8 mouse cellular contexts compared by ENCODE assay signal in the genomic region with DNA sequence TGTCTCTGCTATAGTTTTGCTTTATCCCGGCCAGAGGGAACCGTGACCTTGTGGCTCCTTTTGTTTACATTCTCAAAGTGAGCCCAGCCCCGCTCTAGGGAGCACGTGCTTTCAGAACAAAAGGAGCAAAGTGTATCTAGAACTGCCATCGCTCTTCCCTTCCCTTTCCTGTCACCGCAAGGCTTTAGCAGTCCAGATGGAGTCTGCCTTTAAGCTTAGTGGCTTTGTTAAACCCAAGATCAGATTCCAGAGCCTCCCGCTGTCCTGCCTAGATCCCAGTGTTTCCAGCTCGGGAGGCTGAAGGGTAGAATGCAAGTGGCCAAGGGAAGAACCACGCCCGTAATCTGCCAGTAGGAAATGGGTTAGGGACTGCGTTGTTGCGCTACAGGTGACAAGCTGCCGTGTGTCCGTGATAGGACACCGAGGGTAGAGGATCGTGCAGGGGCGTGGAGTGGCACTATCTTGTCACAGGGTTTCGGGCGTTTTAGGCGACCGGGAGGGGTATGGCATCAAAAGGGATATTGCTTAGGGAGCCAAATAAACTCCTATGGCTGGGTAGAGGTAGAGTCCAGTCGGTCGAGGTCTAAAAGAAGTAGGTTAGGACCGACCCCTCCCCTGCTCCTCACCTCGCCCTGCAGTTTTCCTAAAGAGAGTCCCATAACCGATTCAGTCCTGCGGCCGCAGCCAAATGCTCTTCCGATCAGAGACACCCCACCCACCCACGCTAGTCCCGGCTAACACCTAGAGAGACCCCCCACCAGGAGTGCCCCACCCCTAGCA. TPM values are rescaled to one million over a fixed set of nuclear protein-coding genes. Genes with fewer than 3 reads are reported as not detected.
DNase-seq lines count a peak whose midpoint lies in the region; ATAC-seq and TF ChIP-seq lines count a peak whose summit lies in the region.

No protein-coding gene starts in this region.

- peak overlapping the region; percentile 98 for H3K9ac ChIP-seq in hindbrain, embryonic 12.5 days

- under 1% methylated on average over 31 of the region's 31 CpGs for WGBS in hindbrain, embryonic 12.5 days
- WGBS in olfactory bulb, adult 2 months, result 2% methylated on average over 31 of the region's 31 CpGs

- no peaks in the 10 kb centered on the region for H3K27me3 ChIP-seq in hindbrain, embryonic 12.5 days

- TF ChIP-seq POLR2A in embryonic fibroblast, embryonic 13.5 days (IDR thresholded peaks at IDR 0.05; ENCODE audit: low read depth, low read length), result 0 out of 2 replicates have a peak, but pooled peaks have one; percentile 19
- no peak for TF ChIP-seq POLR2A in olfactory bulb, adult 2 months (IDR thresholded peaks at IDR 0.05; ENCODE audit: insufficient read depth, low read depth, low read length)

- H3K36me3 ChIP-seq in hindbrain, embryonic 12.5 days, result peaks cover 18% of the 10 kb centered on the region

- H3K4me1 ChIP-seq in embryonic fibroblast, embryonic 13.5 days (ENCODE audit: control insufficient read depth, insufficient read depth, low read length), result no peaks in the 10 kb centered on the region; the same call in 1 of the 2 replicates
- peaks cover 32% of the 10 kb centered on the region for H3K4me1 ChIP-seq in hindbrain, embryonic 12.5 days
- peaks cover 14% of the 10 kb centered on the region for H3K4me1 ChIP-seq in olfactory bulb, adult 2 months (ENCODE audit: control insufficient read depth, insufficient read depth, low read length)

- no peak for TF ChIP-seq CTCF in embryonic fibroblast, embryonic 13.5 days (IDR thresholded peaks at IDR 0.05; ENCODE audit: borderline replicate concordance, insufficient read depth, low read length)
- TF ChIP-seq CTCF in olfactory bulb, adult 2 months (IDR thresholded peaks at IDR 0.05; ENCODE audit: insufficient read depth, low read depth, low read length), result no peak

- no peaks in the 10 kb centered on the region for H3K9me3 ChIP-seq in hindbrain, embryonic 12.5 days (replicated peaks)

- peak overlapping the region; percentile 91 for H3K4me2 ChIP-seq in hindbrain, embryonic 12.5 days (replicated peaks)

- peak; percentile 24 for DNase-seq in A20 (ENCODE audit: low read depth, low spot score)
- DNase-seq in Muller cell, postnatal 12 days (ENCODE audit: inconsistent ontology term), result peak; percentile 26
- DNase-seq in lung, adult 18-20 months, result peak; percentile 77 to 84
- no peak for DNase-seq in right cerebral cortex, postnatal 14 days
- no peak for DNase-seq in layer of hippocampus, adult 8-10 months (ENCODE audit: low spot score in 2 of 2)

- no peak overlapping the region for H3K27ac ChIP-seq in embryonic fibroblast, embryonic 13.5 days (ENCODE audit: insufficient read depth, low read length)
- H3K27ac ChIP-seq in hindbrain, embryonic 12.5 days, result peak overlapping the region; percentile 98
- H3K27ac ChIP-seq in olfactory bulb, adult 2 months (ENCODE audit: insufficient read depth, low read depth, low read length), result peak overlapping the region; percentile 52

- peak; percentile 31 for ATAC-seq in hindbrain, embryonic 12.5 days (ENCODE audit: low FRiP score)

- H3K4me3 ChIP-seq in embryonic fibroblast, embryonic 13.5 days (ENCODE audit: insufficient read depth, low read length), result peak overlapping the region; percentile 38
- H3K4me3 ChIP-seq in hindbrain, embryonic 12.5 days, result peak overlapping the region; percentile 82
- H3K4me3 ChIP-seq in olfactory bulb, adult 2 months (ENCODE audit: insufficient read depth, low read depth, low read length), result peak overlapping the region; percentile 62

RNA-seq across cellular contexts. Expression of a gene that starts 0.5 kb away (rescaled TPM):
- polyA plus RNA-seq in embryonic fibroblast, embryonic 13.5 days (2011; ENCODE audit: insufficient read length, low read depth, missing spikeins), result 142 and 293 TPM in 2 replicates
- polyA plus RNA-seq in hindbrain, embryonic 12.5 days (2016; fragmentation: Nextera tagmentation; extraction: Ambion mirVana), result 4,582 and 4,772 TPM in 2 replicates
- 402 and 593 TPM in 2 replicates for polyA plus RNA-seq in olfactory bulb, adult 2 months (2012; ENCODE audit: insufficient read depth, insufficient read length, low replicate concordance, missing spikeins)
- 100 to 1,000 TPM; 367 to 422 (median 391) TPM for total RNA-seq in layer of hippocampus, adult 8-10 months (2022)

RNA-seq across cellular contexts. Expression of a gene that starts 28.9 kb away (rescaled TPM):
- 6.8 and 9.3 TPM in 2 replicates for polyA plus RNA-seq in embryonic fibroblast, embryonic 13.5 days (2011; ENCODE audit: insufficient read length, low read depth, missing spikeins)
- polyA plus RNA-seq in hindbrain, embryonic 12.5 days (2016; fragmentation: Nextera tagmentation; extraction: Ambion mirVana), result 9.7 and 9.8 TPM in 2 replicates
- polyA plus RNA-seq in olfactory bulb, adult 2 months (2012; ENCODE audit: insufficient read depth, insufficient read length, low replicate concordance, missing spikeins), result not detected in 2 replicates
- 10 to 100 TPM; 55.4 to 75.1 (median 63.4) TPM for total RNA-seq in layer of hippocampus, adult 8-10 months (2022)

RNA-seq across cellular contexts. Expression of a gene that starts 43.2 kb away (rescaled TPM):
- 8.5 and 9.7 TPM in 2 replicates for polyA plus RNA-seq in embryonic fibroblast, embryonic 13.5 days (2011; ENCODE audit: insufficient read length, low read depth, missing spikeins)
- polyA plus RNA-seq in hindbrain, embryonic 12.5 days (2016; fragmentation: Nextera tagmentation; extraction: Ambion mirVana), result 6.3 and 7.6 TPM in 2 replicates
- polyA plus RNA-seq in olfactory bulb, adult 2 months (2012; ENCODE audit: insufficient read depth, insufficient read length, low replicate concordance, missing spikeins), result not detected in 2 replicates
- under 1 TPM in 3 of 4 experiments, not detected in 1; 0.25 to 0.85 (median 0.33) TPM for total RNA-seq in layer of hippocampus, adult 8-10 months (2022)

Comparison
In these comparisons a context has a peak if more than half of its experiments do, and no peak if none do; other contexts are left out.
1. DNase-seq: peak in A20 (single experiment), Muller cell, postnatal 12 days (single experiment) and lung, adult 18-20 months (2 of 2); none in right cerebral cortex, postnatal 14 days (single experiment) and layer of hippocampus, adult 8-10 months (0 of 2).
2. Peak in every context shown above with its lines, with median percentiles within 50 percentile points of each other: H3K4me3 ChIP-seq.